Mouse (Mus musculus) cortical plate, adult 2 months (tissue): ENCODE measurements around the gene Abca7. TPM values are rescaled to one million over a fixed set of nuclear protein-coding genes. Genes with fewer than 3 reads are reported as not detected.
A peak's percentile ranks its signal among the peaks of the same experiment; 100 is the strongest.
"Not testable (repeated sequence)": the region's sequence is repeated elsewhere in the genome, so short reads cannot be mapped to it uniquely, and the experiment has no call there.

Experiments used
- H3K27ac ChIP-seq: fragments of 200-500 bp; 2 replicates; pipeline ENCODE4 v1.5.1; 2012; ENCODE audit warnings: low read length, control low read depth, inconsistent platforms; ENCODE audit not compliant: insufficient read depth
- H3K4me1 ChIP-seq: fragments of 200-500 bp; 2 replicates; pipeline ENCODE4 v1.6.1; 2011; ENCODE audit warnings: low read length; ENCODE audit not compliant: control insufficient read depth, insufficient read depth
- H3K4me3 ChIP-seq: fragments of 200-500 bp; 2 replicates; pipeline ENCODE4 v1.5.1; 2011; ENCODE audit warnings: mild to moderate bottlenecking, low read length, control low read depth; ENCODE audit not compliant: insufficient read depth
- CTCF ChIP-seq: fragments of 200-500 bp; IDR thresholded peaks from 2 replicates; pipeline ENCODE4 v1.5.1; 2011; ENCODE audit warnings: mild to moderate bottlenecking, control low read depth, low read length; ENCODE audit not compliant: insufficient read depth; ENCODE audit errors: extremely low read depth
- POLR2A ChIP-seq: fragments of 200-500 bp; IDR thresholded peaks from 2 replicates; pipeline ENCODE4 v1.6.1; 2011; ENCODE audit warnings: mild to moderate bottlenecking, low read length, control low read depth; ENCODE audit not compliant: insufficient read depth; ENCODE audit errors: extremely low read depth
- polyA plus RNA-seq: library from polyadenylated mRNA; depleted of rRNA; stranded (reverse); fragments of >200 nt; gene quantifications from 2 replicates; pipeline ENCODE4 v1.2.3, GENCODE M21; 2012

Abca7 gene
- polyA plus RNA-seq, 1 experiment, result 10.9 TPM

- TF ChIP-seq CTCF, result no peak
- no peak for TF ChIP-seq POLR2A
- no peak overlapping the region for H3K27ac ChIP-seq
- H3K4me1 ChIP-seq, result peaks cover 2% of the 10 kb centered on the region; the same call in 1 of the 2 replicates
- no peak overlapping the region for H3K4me3 ChIP-seq
Measured at GRCm38 (mm10) chr10:80035686-80036085, 39.4 kb downstream of the Abca7 start.

DNA sequence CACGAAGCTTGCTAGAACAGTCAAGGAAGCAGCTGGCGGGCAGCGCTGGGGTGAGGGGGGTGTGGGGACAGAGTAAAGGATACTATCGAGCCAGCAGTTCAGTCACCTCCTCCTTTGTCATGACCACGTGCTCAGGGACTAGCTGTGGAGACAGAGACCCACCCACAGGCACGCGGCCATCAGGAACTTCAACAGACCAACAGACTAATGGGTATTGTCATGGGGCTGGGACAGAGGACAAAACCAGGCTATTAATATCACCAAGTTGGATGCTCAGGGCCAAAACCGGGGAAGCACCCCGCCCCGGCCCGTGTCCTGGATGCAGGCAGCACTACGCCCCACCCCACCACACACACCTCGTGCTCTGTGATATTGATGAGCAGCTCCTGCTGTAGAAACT is 40.5 kb downstream of the Abca7 start:
- no peak for TF ChIP-seq CTCF
- TF ChIP-seq POLR2A, result no peak
- no peak overlapping the region for H3K4me3 ChIP-seq
- no peak overlapping the region for H3K27ac ChIP-seq
- peaks cover 2% of the 10 kb centered on the region; the same call in 1 of the 2 replicates for H3K4me1 ChIP-seq

DNA sequence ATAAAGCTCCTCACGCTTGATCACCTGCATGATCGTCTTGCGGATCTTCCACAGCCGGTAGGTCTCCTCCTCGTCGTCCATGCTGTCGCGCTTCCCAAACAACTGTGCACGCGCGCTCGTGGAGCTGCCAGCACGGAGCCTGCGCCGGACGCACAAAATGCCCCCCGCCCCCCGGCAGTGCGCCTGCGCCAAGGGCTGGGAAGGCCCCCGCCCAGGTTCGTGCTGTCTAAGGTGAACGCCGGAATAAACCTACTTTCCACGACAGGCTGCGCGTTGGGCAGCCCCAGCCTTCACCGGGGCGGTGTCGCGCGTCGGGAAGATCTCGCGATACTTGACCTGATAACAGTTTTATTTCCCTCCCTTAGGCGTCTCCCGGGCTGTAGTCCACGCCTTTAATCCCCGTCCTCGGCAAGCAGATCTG is 43.3 kb downstream of the Abca7 start, which contains the start of gene Polr2e:
TSS of gene Polr2e (minus strand) at position 237 of the 421 bp plus-strand sequence.
- TF ChIP-seq POLR2A (peak; percentile 80), CTCF (no peak)

GRCm38 (mm10) chr10:80041409-80042060 is 45.2 kb downstream of the Abca7 start:
- H3K4me1 ChIP-seq, H3K27ac ChIP-seq, H3K4me3 ChIP-seq: not testable (repeated sequence)

More for the DNA sequence above, 43.3 kb downstream of the Abca7 start, which contains the start of gene Polr2e:
- Histone ChIP-seq H3K4me3 (peak within 1 kb of the TSS; percentile 63), H3K4me1 (peaks cover 2% of the 10 kb centered on the region; the same call in 1 of the 2 replicates), H3K27ac (no peak within 1 kb of the TSS)

DNA sequence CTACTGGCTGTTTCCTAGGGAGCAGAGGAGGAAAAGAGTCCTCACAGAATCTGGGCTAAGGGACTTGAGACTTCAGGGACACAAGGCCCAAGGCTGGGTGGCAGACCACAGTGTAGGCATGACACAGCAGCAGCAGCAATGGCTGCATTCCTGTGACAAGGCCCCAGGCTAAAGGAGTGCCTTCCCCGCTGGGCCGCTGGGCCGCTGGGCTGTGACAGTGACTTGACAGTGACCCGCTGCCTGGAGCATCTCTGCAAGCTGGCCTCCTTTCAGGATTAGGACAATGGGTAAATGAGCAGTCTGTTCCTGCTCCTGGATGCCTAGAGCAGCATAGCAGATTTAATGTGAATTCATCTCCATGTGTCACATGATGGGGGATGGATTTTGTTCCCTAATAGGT is 47.8 kb downstream of the Abca7 start:
- no peaks in the 10 kb centered on the region for H3K4me1 ChIP-seq
- peak overlapping the region; percentile 83 for H3K27ac ChIP-seq
- TF ChIP-seq POLR2A, result no peak
- TF ChIP-seq CTCF, result no peak
- no peak overlapping the region for H3K4me3 ChIP-seq

- not testable (repeated sequence) for H3K27ac ChIP-seq, H3K4me1 ChIP-seq, H3K4me3 ChIP-seq
Measured at GRCm38 (mm10) chr10:80045364-80045763, 49.1 kb downstream of the Abca7 start.

DNA sequence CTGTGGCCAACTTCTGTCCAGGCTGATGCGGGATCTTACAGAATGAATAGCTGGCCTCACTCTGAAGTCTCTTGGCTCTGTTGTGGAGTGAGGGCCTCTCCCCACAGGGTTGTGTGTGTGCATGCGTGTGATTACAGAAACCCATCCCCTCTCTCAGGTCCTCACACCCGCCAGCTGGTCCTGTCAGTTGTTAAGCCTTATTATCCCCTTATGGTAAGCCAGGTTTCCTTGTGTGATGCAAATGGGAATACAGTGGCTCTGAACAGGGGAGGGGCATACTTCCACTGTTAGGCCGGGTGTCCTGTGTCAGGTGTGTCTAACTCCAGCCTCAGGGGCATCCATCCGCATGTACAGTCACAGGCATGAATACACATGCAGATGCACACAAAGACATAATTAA is 49.5 kb downstream of the Abca7 start:
- no peak overlapping the region; the same call in 1 of the 2 replicates for H3K27ac ChIP-seq
- H3K4me3 ChIP-seq, result no peak overlapping the region
- no peaks in the 10 kb centered on the region for H3K4me1 ChIP-seq
- TF ChIP-seq CTCF (no peak), POLR2A (no peak)

- TF ChIP-seq POLR2A (no peak), CTCF (no peak)
- H3K4me3 ChIP-seq, result no peak within 1 kb of the TSS
- no peaks in the 10 kb centered on the region for H3K4me1 ChIP-seq
- H3K27ac ChIP-seq, result no peak within 1 kb of the TSS
Measured at GRCm38 (mm10) chr10:80047041-80047565, 50.8 kb downstream of the Abca7 start, which contains the start of gene Gpx4. Gene Gpx4, plus strand, starts transcription at chr10:80047166.

- Histone ChIP-seq H3K27ac (no peak overlapping the region), H3K4me3 (no peak overlapping the region), H3K4me1 (no peaks in the 10 kb centered on the region)
- no peak for TF ChIP-seq POLR2A
- no peak for TF ChIP-seq CTCF
Measured at GRCm38 (mm10) chr10:80048396-80048795, 52.1 kb downstream of the Abca7 start.

DNA sequence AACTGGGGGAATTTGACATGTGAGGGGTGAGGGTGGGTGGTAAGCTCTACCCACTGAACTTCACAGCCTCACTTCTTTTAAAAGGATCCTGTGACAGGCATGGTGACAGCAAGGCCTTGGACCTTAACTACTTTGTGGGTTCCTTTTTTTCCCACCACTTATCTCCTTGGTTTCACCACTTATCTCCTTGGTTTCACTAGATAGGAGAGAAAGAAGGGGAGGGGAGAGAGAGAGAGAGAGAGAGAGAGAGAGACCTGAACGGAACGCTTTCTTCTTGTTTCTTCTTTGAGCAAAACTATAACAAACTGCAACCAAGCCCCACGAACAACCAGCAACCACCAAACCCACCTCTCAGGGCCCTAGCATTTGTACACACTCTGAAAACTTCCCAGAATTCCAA is 52.5 kb downstream of the Abca7 start:
- H3K4me1 ChIP-seq, result no peaks in the 10 kb centered on the region
- no peak overlapping the region for H3K4me3 ChIP-seq
- TF ChIP-seq POLR2A (no peak), CTCF (no peak)
- H3K27ac ChIP-seq, result no peak overlapping the region
